Comparison of ENCODE assay signal across 14 mouse cellular contexts in the genomic region with DNA sequence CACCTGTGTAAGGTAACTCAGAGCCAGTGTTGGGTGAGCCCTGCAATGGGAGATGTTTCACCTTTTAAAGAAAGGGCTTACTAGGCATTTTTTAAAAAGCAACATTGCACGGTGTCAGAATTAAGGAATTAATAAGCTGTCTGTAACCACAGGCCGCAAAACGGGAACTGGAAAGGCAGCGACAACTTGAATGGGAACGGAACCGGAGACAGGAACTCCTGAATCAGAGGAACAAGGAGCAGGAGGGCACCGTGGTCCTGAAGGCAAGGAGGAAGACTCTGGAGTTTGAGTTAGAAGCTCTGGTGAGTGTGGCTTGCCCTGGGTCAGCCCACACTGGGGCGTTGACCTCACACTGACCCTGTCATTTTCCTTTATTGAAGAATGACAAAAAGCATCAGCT.
"Had no signal": no experiment of that assay in that cellular context is flagged by ENCODE, and none has a peak within 500 bp of the region (broad histone marks: within the 10 kb centered on the region; RNA-seq: fewer than 3 reads in every experiment).

No protein-coding gene starts in this region.

- H3K9ac ChIP-seq: intestine, embryonic 15.5 days; limb, embryonic 13.5 days; midbrain, embryonic 13.5 days; neural tube, embryonic 12.5 days had no signal

- ATAC-seq: intestine, embryonic 15.5 days; midbrain, embryonic 13.5 days had no signal

- H3K4me2 ChIP-seq: intestine, embryonic 15.5 days; limb, embryonic 13.5 days; liver, embryonic 11.5 days; midbrain, embryonic 13.5 days; neural tube, embryonic 12.5 days had no signal

- H3K4me1 ChIP-seq: intestine, embryonic 15.5 days; limb, embryonic 13.5 days; midbrain, embryonic 13.5 days; neural tube, embryonic 12.5 days had no signal

- DNase-seq: kidney, adult 18-20 months; kidney, postnatal 10 days; kidney, postnatal 4 days; left cerebral cortex, postnatal 4 days; lung, postnatal 4 days; right cerebral cortex, postnatal 4 days; spleen, adult 18-20 months; thymus, adult 18-20 months; thymus, postnatal 14 days had no signal

- H3K4me3 ChIP-seq: intestine, embryonic 15.5 days; limb, embryonic 13.5 days; midbrain, embryonic 13.5 days; neural tube, embryonic 12.5 days had no signal

- H3K27me3 ChIP-seq: intestine, embryonic 15.5 days; limb, embryonic 13.5 days; midbrain, embryonic 13.5 days; neural tube, embryonic 12.5 days had no signal

- H3K9me3 ChIP-seq: intestine, embryonic 15.5 days; midbrain, embryonic 13.5 days; neural tube, embryonic 12.5 days had no signal

- H3K27ac ChIP-seq: intestine, embryonic 15.5 days; limb, embryonic 13.5 days; midbrain, embryonic 13.5 days; neural tube, embryonic 12.5 days had no signal
